Mouse (Mus musculus) WW6 (cell line): ENCODE data around the gene Gm45062.

Source experiments
- DNase-seq: peaks from one replicate; pipeline ENCODE4 v3.0.0-alpha.2; 2013; ENCODE audit warnings: low read depth, low spot score

Gene Gm45062

DNA sequence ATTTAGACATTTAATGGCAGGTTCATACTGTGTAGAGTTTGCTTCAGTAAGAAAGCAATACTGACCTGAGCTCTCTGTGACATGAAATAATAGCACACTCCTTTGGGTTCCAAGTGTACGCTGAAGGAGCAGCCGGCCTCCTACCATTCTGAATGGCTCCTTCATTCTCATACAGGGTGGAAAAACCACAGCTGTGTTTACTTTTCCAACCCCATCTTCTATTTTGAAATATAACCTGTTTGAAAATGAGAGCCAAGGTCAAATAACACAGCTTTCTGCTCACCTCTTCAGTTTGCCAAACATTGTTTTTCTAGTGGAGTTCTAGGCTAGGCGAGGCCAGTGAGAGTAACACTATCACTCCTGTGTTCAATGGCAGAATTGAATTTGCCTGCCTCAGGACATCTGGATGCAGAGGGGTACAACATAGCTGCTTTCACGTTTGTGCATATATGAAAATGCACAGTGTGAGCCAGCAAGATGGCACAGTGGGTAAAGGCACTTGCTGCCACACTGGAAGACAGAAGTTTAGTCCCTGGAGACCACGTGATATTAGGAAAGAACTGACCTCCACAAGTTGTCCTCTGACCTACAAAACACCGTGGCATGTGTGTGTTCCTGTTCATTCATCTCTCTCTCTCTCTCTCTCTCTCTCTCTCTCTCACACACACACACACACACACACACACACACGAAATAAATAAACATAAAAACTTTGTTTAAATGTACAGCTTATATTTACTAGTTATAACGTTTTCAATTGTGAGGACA, 157.7 kb downstream of the Gm45062 start:
- DNase-seq: no peak

DNA sequence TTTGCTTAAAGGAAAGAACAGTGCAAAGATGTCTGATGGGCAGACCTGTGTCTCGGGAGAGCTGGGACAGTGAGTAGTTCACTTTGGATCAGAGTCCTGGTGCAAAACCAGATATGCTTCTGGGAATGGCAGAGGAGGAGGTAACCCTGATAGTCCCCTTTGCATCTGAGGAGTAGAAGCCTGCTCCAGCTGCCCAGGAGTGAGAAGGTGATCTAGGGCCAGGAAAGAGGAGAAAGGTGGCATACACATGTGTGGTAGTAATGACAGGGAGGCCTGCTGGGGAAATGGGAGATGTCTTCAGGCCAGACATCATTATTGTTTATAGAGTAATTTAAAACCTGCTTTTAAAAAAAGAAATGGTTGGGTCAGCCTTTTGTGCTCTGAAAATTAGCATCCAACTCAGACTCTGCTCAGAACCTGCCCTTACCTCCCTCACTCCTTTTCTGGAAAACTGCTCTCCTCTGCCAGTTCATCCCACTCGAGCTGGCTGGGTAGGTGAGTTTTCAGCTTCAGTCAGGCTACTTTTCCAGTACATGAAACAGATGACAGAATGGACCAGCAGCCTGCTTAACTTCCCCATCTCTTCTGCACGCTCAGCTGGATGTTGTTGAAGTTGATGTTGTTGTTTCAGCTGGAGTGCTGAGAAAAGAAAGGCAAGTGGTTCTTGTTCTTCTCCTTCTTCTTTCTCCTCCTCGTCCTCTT, 160.4 kb downstream of the Gm45062 start:
- no peak for DNase-seq

GRCm38 (mm10) chr6:8420187-8420503, 160.9 kb downstream of the Gm45062 start:
- no peak for DNase-seq

- DNase-seq: no peak
These were observed 162.2 kb downstream of the Gm45062 start for GRCm38 (mm10) chr6:8421421-8421820.

DNA sequence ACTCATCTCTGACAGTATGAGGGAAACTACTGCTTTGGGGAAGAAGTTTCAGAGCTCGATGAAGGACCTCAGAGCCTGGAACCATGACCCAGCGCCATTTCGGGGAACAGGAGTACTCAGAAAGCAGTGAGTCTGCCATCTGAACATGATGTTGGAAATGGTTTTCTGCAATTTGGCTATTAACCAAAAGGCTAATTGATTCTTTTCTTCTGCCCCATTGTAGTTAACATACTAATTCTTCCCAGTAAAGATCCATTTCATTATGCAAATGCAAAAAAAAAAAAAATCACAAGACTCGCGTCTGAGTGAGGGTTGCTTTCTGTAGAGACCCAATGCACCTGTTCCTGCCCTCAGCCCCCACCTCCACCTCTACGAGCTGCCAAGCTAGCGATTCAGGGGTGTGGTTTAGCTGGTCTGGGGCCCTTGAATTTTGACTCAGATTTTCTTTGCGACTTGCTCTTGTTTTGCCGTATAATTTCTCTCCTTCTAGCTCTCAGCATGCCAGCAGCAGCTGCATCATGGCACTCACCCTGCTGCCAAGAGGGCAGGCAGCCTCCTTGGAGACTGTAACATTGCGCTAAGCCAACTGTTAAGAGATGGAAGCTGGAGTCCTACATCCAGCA, 162.8 kb downstream of the Gm45062 start:
- no peak for DNase-seq

DNA sequence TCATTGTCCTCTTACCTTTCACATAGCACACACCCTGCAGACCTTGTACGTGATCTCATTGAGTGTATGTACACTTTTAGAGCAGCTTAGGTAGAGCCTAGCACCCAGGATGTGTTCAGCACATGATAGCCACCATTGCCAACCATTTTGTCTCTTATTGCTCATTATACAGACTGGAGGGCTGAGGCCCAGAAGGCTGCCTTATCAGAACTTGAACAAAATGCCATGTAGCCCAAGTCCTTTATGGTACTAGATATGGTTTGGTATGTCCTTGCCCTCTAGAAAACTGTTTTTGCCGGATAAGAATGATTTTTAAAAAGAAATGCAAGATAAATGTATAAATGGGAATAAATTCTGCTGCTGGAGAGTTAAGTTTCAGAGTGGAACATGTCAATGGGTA, 163.9 kb downstream of the Gm45062 start:
- DNase-seq: no peak

DNA sequence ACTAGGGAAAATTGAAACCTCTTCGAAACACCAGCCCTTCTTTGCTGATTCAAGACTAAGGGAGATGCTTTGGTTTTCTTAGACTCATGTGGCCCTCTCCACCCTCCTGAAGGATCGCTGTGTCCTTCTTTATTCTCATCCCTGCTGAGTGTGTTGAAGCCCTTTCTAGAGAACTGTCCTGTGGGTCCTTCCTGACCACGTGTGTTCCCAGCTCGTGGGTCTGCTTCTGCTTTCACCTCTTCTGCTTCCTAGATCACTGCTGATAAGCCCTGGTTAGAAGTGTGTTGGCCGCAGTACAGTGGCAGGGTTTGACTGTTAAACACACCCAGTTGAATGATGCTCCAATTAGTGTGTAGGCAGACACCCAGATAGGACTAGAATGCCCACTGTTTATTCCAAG, 168.4 kb downstream of the Gm45062 start:
- DNase-seq: no peak

- no peak for DNase-seq
These were observed 171.5 kb downstream of the Gm45062 start for GRCm38 (mm10) chr6:8430610-8431234.

- DNase-seq: no peak
These were observed 173.9 kb downstream of the Gm45062 start for GRCm38 (mm10) chr6:8433179-8433578.

DNA sequence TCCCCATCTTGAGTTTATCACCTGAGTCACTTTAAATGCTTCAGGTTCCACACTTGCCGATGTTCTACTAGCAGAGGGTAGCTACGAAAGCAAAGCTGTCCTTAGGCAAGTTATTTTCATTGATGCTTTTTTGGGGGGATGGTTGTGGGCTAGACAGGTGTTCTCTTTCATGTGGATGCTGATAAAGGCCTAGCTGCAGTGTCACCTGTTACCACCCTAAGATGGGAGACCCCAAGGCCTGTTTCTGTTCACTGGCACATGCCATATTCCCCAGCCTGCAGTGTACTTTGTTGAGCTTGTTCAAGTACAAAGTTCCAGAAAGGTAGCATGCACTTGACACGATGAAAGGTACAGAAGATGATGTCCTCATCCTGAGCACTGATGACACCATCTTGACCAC, 178.7 kb downstream of the Gm45062 start:
- no peak for DNase-seq

- no peak for DNase-seq
These were observed 182.6 kb downstream of the Gm45062 start for GRCm38 (mm10) chr6:8441814-8442213.

DNA sequence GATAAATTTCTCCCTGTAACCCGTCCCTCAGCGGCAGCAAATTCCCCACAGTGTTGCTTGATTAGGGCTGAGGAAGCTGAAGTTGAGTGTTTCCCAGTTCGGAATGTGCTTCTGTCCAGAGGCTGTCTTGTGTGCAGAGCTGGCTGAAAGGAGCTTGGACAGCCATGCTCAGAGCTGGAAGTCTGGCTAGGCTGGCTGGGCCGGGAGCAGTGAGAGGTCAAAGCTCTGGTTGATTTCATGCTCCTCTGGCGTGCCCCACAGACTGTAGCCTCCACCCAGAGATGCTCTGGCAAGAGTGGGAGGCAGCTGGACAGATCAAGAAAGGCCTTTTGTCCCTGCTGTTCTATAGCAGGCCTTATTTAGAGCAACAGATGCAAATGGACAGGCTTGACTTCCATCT, 187.5 kb downstream of the Gm45062 start:
- DNase-seq: no peak

DNA sequence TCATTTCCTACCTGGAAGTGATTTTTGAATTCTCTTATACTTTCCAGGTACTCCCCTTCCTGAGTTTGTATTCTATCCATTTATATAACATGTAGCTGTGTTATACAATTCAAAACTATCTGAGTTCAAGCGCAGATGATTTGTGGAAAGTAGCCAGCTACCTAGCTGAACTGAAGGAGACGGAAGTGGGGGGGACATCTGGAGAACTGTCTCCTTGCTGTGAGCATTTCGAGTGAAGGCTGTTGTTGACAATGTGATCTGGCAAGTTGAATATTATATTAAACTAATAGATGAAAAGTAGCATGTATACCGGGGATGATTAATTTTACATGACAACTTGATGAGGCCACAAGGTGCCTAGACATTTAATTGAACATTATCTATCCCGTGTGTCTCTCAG, 196.3 kb downstream of the Gm45062 start:
- no peak for DNase-seq

GRCm38 (mm10) chr6:8458596-8458995, 199.3 kb downstream of the Gm45062 start:
- no peak for DNase-seq

- DNase-seq: no peak
These were observed 203.2 kb downstream of the Gm45062 start for GRCm38 (mm10) chr6:8462447-8462846.

- no peak for DNase-seq
These were observed 206.1 kb downstream of the Gm45062 start for GRCm38 (mm10) chr6:8465388-8465787.

DNA sequence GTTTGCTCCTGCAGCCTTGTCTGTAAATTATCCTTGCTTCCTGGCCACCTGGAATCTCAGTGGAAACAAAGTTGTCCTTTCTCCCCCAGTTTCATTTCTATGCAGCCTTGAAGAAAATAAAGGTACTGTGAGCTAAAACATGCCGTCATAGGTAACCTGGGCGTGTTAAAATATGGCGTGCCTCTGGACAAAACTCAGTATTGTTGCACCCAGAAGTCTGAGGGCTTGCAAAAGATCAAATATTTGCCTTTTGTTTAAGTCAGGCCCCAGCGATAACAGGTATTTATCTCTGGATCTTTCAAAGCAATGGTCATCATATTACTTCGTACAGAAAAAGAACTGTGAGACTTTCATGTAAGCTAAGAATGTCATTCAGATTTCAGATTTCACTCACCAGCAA, 206.7 kb downstream of the Gm45062 start:
- no peak for DNase-seq

DNA sequence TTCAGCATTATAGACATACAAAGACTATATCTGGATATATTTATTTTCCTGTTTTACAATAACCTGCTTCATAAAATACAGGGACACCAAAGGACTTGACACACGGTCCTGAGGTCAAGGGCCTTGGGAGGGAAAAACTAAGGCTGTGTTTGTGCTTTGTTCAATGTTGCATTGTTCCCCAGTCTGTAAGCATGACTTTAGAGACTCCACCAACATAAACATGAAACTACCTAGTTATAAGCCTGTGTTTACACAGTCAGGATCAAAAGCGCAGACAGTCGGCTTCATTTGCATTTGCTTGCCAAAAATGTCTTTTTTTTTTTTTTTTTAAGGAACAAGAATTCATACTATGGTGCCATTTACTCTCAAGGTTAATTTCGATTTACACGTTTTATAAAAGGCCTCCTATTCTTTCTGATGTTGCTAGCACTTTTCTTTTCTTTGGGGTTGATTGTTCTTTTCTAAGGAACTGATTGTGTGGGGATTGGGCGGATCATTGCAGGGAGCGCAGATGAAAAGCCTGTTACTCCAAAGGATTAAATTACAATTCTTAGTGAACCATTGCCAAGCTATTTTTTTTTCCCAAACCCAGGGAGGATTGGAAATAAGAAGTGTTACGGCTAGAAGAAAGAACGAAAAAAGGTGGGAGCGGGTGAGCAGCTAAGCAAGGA, 208.6 kb downstream of the Gm45062 start:
- no peak for DNase-seq

DNA sequence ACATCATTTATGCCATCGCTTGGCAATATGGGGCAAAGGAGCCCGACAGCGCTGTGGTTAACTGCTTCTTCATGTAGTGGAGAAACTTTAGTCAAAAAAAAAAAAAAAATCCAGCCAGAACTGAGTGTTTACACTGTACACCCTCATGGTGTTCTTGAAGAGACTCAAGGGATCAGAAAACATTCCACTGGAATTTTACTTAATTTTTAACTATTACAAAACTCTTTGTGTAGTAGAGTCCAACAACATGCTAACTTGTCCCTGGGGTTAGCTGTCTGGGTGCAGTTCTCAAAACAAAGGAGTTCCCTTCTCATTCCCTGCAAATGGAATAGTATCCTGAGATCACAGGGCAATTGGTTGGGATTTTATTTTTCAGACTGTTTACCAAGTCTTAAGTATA, 210.7 kb downstream of the Gm45062 start:
- no peak for DNase-seq

DNA sequence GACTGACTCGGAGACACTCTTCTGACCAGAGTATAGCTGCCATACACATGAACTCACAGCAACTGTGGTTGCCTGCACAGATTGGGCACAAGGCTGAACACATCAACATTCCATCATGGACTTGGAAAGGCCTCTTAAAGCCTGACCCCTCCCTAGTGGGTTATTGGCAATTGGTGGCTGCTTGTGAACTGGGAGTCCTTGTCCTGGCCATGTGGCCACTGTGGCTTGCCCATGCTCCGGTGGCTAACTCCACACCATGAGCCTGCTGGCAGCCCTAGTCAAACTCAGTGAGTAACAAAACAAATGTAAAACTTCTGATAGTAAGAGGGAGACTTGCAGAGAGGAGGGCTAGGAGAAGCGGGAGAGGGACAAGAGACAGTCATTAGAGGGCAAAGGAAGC, 212.9 kb downstream of the Gm45062 start:
- no peak for DNase-seq

- DNase-seq: no peak
These were observed 213.7 kb downstream of the Gm45062 start for GRCm38 (mm10) chr6:8472915-8473314.

DNA sequence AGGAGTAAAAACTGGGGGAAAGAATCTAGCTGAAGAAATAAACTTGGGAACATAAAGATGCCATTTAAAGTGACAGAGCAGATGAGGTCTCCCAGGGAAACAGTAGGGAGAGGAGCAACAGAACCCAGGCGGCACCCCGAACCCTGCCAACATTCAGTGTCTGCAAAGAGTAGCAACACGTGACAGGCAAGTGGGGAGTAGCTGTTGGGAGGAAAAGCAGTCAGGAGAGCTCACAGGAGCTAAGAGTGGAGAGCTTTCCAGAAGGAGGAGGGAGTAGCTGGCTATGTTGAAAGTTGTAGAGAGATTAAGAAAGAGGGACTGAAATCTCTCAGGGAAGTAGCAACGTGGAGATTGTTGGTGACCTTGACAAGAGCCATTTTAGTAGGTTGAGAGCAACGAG, 214.2 kb downstream of the Gm45062 start:
- no peak for DNase-seq
